Mouse (Mus musculus) MEL (cell line): Measurements from ENCODE around the gene Creb3l1. TPM values are rescaled to one million over a fixed set of nuclear protein-coding genes. Genes with fewer than 3 reads are reported as not detected.

Source experiments
- DNase-seq: peaks from one replicate; pipeline ENCODE4 v3.0.0; 2011; ENCODE audit warnings: low read depth, low spot score
- H3K27ac ChIP-seq: 2 replicates; pipeline ENCODE4 v1.5.1; 2012; ENCODE audit warnings: low read depth, mild to moderate bottlenecking, control low read depth, low read length, moderate library complexity; ENCODE audit not compliant: control insufficient read depth
- H3K27me3 ChIP-seq, 2 experiments: fragments of 150-350 bp in 1 of 2; sonication (generic) in 1 of 2; 2 replicates each; pipeline ENCODE4 v1.6.1; 2012; ENCODE audit warnings: low read length in 2 of 2, mild to moderate bottlenecking in 2 of 2, improper control_type of control experiment in 1 of 2, moderate library complexity in 1 of 2; ENCODE audit not compliant: insufficient read depth in 2 of 2, control insufficient read depth in 1 of 2
- H3K36me3 ChIP-seq, 2 experiments: 2 replicates each; pipeline ENCODE4 v1.6.1; 2012 to 2014; ENCODE audit warnings: low read length in 2 of 2, improper control_type of control experiment in 1 of 2, inconsistent platforms in 1 of 2, mild to moderate bottlenecking in 1 of 2; ENCODE audit not compliant: insufficient read depth in 2 of 2, control insufficient read depth in 1 of 2
- H3K4me1 ChIP-seq, 2 experiments: fragments of 150-350 bp in 1 of 2; sonication (generic) in 1 of 2; 2 replicates each; pipeline ENCODE4 v1.6.1; 2012; ENCODE audit warnings: low read length in 2 of 2, improper control_type of control experiment in 1 of 2, mild to moderate bottlenecking in 1 of 2; ENCODE audit not compliant: insufficient read depth in 2 of 2, control insufficient read depth in 1 of 2
- H3K4me3 ChIP-seq, 2 experiments: fragments of 150-350 bp in 1 of 2; sonication (generic) in 1 of 2; 2 replicates each; pipeline ENCODE4 v1.5.1; 2012; ENCODE audit warnings: low read depth in 2 of 2, low read length in 2 of 2, mild to moderate bottlenecking in 2 of 2, moderate library complexity in 2 of 2, control low read depth in 1 of 2, improper control_type of control experiment in 1 of 2; ENCODE audit not compliant: control insufficient read depth in 1 of 2, insufficient read depth in 1 of 2
- H3K79me2 ChIP-seq: 2 replicates; pipeline ENCODE4 v1.6.1; 2012; ENCODE audit warnings: mild to moderate bottlenecking, low read length, moderate library complexity; ENCODE audit not compliant: control insufficient read depth, poor library complexity, insufficient read depth
- H3K9ac ChIP-seq: 2 replicates; pipeline ENCODE4 v1.6.1; 2012; ENCODE audit warnings: low read depth, mild to moderate bottlenecking, control low read depth, low read length, moderate library complexity; ENCODE audit not compliant: control insufficient read depth, poor library complexity, severe bottlenecking
- H3K9me3 ChIP-seq: fragments of 150-350 bp; sonication (generic); replicated peaks from 2 replicates; pipeline ENCODE4 v1.6.1; 2012; ENCODE audit warnings: mild to moderate bottlenecking, low read length, improper control_type of control experiment, moderate library complexity; ENCODE audit not compliant: insufficient read depth
- BHLHE40 ChIP-seq: IDR thresholded peaks from 2 replicates; pipeline ENCODE4 v1.6.1; 2012; ENCODE audit warnings: low read depth, mild to moderate bottlenecking, inconsistent platforms, low read length, improper control_type of control experiment, borderline replicate concordance
- CHD1 ChIP-seq: IDR thresholded peaks from 2 replicates; pipeline ENCODE4 v1.6.1; 2012; ENCODE audit warnings: low read depth, mild to moderate bottlenecking, inconsistent platforms, low read length, improper control_type of control experiment
- CHD2 ChIP-seq: IDR thresholded peaks from 2 replicates; pipeline ENCODE4 v1.6.1; 2011; ENCODE audit warnings: low read length, improper control_type of control experiment
- CTCF ChIP-seq, 3 experiments: IDR thresholded peaks in 2 of 3; conservative IDR thresholded peaks in 1 of 3; 2 replicates each; pipeline ENCODE4 v1.5.1; 2011 to 2012; ENCODE audit warnings: low read length in 3 of 3, low read depth in 2 of 3, mild to moderate bottlenecking in 2 of 3, improper control_type of control experiment in 1 of 3, inconsistent platforms in 1 of 3, mixed read lengths in 1 of 3, moderate library complexity in 1 of 3; ENCODE audit not compliant: control insufficient read depth in 1 of 3, insufficient read depth in 1 of 3, poor library complexity in 1 of 3, severe bottlenecking in 1 of 3
- E2F4 ChIP-seq: IDR thresholded peaks from 2 replicates; pipeline ENCODE4 v1.6.1; 2011; ENCODE audit warnings: low read depth, low read length, improper control_type of control experiment, borderline replicate concordance
- ELF1 ChIP-seq: IDR thresholded peaks from 2 replicates; pipeline ENCODE4 v1.6.1; 2014; ENCODE audit warnings: low read depth, mild to moderate bottlenecking, inconsistent platforms, low read length, improper control_type of control experiment, moderate library complexity
- EP300 ChIP-seq, 2 experiments: IDR thresholded peaks; 2 replicates each; pipeline ENCODE4 v1.6.1; 2011; ENCODE audit warnings: improper control_type of control experiment in 2 of 2, low read length in 2 of 2, low read depth in 1 of 2, mild to moderate bottlenecking in 1 of 2
- ETS1 ChIP-seq: IDR thresholded peaks from 2 replicates; pipeline ENCODE4 v1.6.1; 2012; ENCODE audit warnings: low read depth, mild to moderate bottlenecking, inconsistent platforms, low read length, improper control_type of control experiment, moderate library complexity
- GABPA ChIP-seq: IDR thresholded peaks from 2 replicates; pipeline ENCODE4 v1.6.1; 2012; ENCODE audit warnings: low read depth, mild to moderate bottlenecking, inconsistent platforms, low read length, improper control_type of control experiment, moderate library complexity
- GATA1 ChIP-seq: IDR thresholded peaks from 2 replicates; pipeline ENCODE4 v1.6.1; 2011; ENCODE audit warnings: low read depth, low read length, improper control_type of control experiment
- HCFC1 ChIP-seq: IDR thresholded peaks from 2 replicates; pipeline ENCODE4 v1.6.1; 2012; ENCODE audit warnings: low read depth, mild to moderate bottlenecking, inconsistent platforms, low read length, improper control_type of control experiment, moderate library complexity
- KAT2A ChIP-seq: conservative IDR thresholded peaks from 2 replicates; pipeline ENCODE4 v1.6.1; 2012; ENCODE audit warnings: low read depth, low read length, improper control_type of control experiment, inconsistent platforms
- MAFK ChIP-seq: IDR thresholded peaks from 2 replicates; pipeline ENCODE4 v1.6.1; 2011; ENCODE audit warnings: low read depth, mild to moderate bottlenecking, low read length, improper control_type of control experiment, borderline replicate concordance
- MAX ChIP-seq: IDR thresholded peaks from 2 replicates; pipeline ENCODE4 v1.6.1; 2011; ENCODE audit warnings: low read length, improper control_type of control experiment
- MAZ ChIP-seq: IDR thresholded peaks from 2 replicates; pipeline ENCODE4 v1.6.1; 2012; ENCODE audit warnings: low read depth, mild to moderate bottlenecking, inconsistent platforms, low read length, improper control_type of control experiment
- MEF2A ChIP-seq: IDR thresholded peaks from 2 replicates; pipeline ENCODE4 v1.6.1; 2014; ENCODE audit warnings: low read depth, mild to moderate bottlenecking, inconsistent platforms, low read length, improper control_type of control experiment; ENCODE audit not compliant: poor library complexity, insufficient replicate concordance, severe bottlenecking; ENCODE audit errors: extremely low read depth
- MXI1 ChIP-seq: IDR thresholded peaks from 2 replicates; pipeline ENCODE4 v1.6.1; 2011; ENCODE audit warnings: mild to moderate bottlenecking, low read depth, low read length, improper control_type of control experiment
- MYC ChIP-seq: IDR thresholded peaks from 2 replicates; pipeline ENCODE4 v1.6.1; 2011; ENCODE audit warnings: low read depth, mild to moderate bottlenecking, low read length, improper control_type of control experiment, moderate library complexity
- NELFE ChIP-seq: IDR thresholded peaks from 2 replicates; pipeline ENCODE4 v1.6.1; 2011; ENCODE audit warnings: low read depth, low read length, improper control_type of control experiment
- NRF1 ChIP-seq: IDR thresholded peaks from 2 replicates; pipeline ENCODE4 v1.6.1; 2014; ENCODE audit warnings: low read depth, mild to moderate bottlenecking, inconsistent platforms, low read length, improper control_type of control experiment, moderate library complexity; ENCODE audit not compliant: poor library complexity, insufficient read depth, severe bottlenecking
- POLR2AphosphoS2 ChIP-seq: IDR thresholded peaks from 2 replicates; pipeline ENCODE4 v1.6.1; 2011; ENCODE audit warnings: low read length, improper control_type of control experiment
- RAD21 ChIP-seq: IDR thresholded peaks from 2 replicates; pipeline ENCODE4 v1.6.1; 2011; ENCODE audit warnings: mild to moderate bottlenecking, low read depth, low read length, improper control_type of control experiment
- RCOR1 ChIP-seq: IDR thresholded peaks from 2 replicates; pipeline ENCODE4 v1.6.1; 2012; ENCODE audit warnings: low read depth, mild to moderate bottlenecking, inconsistent platforms, low read length, improper control_type of control experiment
- SMC3 ChIP-seq: IDR thresholded peaks from 2 replicates; pipeline ENCODE4 v1.6.1; 2011; ENCODE audit warnings: low read depth, low read length, improper control_type of control experiment
- TAL1 ChIP-seq: IDR thresholded peaks from 2 replicates; pipeline ENCODE4 v1.6.1; 2012; ENCODE audit warnings: mild to moderate bottlenecking, inconsistent platforms, low read length, moderate library complexity, mixed read lengths
- TBP ChIP-seq: IDR thresholded peaks from 2 replicates; pipeline ENCODE4 v1.8.0; 2011; ENCODE audit warnings: low read depth, low read length, improper control_type of control experiment
- TCF12 ChIP-seq: IDR thresholded peaks from 2 replicates; pipeline ENCODE4 v1.6.1; 2014; ENCODE audit warnings: low read depth, mild to moderate bottlenecking, inconsistent platforms, low read length, improper control_type of control experiment, moderate library complexity
- UBTF ChIP-seq: IDR thresholded peaks from 2 replicates; pipeline ENCODE4 v1.6.1; 2012; ENCODE audit warnings: low read depth, mild to moderate bottlenecking, inconsistent platforms, low read length, improper control_type of control experiment, moderate library complexity, borderline replicate concordance; ENCODE audit not compliant: insufficient read depth
- USF1 ChIP-seq: IDR thresholded peaks from 2 replicates; pipeline ENCODE4 v1.6.1; 2014; ENCODE audit warnings: low read depth, mild to moderate bottlenecking, inconsistent platforms, low read length, improper control_type of control experiment, moderate library complexity
- USF2 ChIP-seq, 2 experiments: IDR thresholded peaks; 2 replicates each; pipeline ENCODE4 v1.6.1; 2011 to 2012; ENCODE audit warnings: improper control_type of control experiment in 2 of 2, low read length in 2 of 2, borderline replicate concordance in 1 of 2, inconsistent platforms in 1 of 2, low read depth in 1 of 2, mild to moderate bottlenecking in 1 of 2; ENCODE audit not compliant: insufficient read depth in 1 of 2
- ZC3H11A ChIP-seq: IDR thresholded peaks from 2 replicates; pipeline ENCODE4 v1.6.1; 2012; ENCODE audit warnings: low read depth, mild to moderate bottlenecking, inconsistent platforms, low read length, improper control_type of control experiment
- ZKSCAN1 ChIP-seq: IDR thresholded peaks from 2 replicates; pipeline ENCODE4 v1.6.1; 2012; ENCODE audit warnings: low read depth, mild to moderate bottlenecking, inconsistent platforms, low read length, improper control_type of control experiment, moderate library complexity
- ZMIZ1 ChIP-seq: IDR thresholded peaks from 2 replicates; pipeline ENCODE4 v1.6.1; 2012; ENCODE audit warnings: low read depth, mild to moderate bottlenecking, inconsistent platforms, low read length, improper control_type of control experiment, moderate library complexity
- ZNF384 ChIP-seq: IDR thresholded peaks from 2 replicates; pipeline ENCODE4 v1.6.1; 2012; ENCODE audit warnings: low read depth, mild to moderate bottlenecking, inconsistent platforms, low read length, improper control_type of control experiment
- polyA plus RNA-seq, 2 experiments: library from polyadenylated mRNA; stranded (reverse) in 1 of 2; unstranded in 1 of 2; fragments of >175 nt in 1 of 2; fragments of >200 nt in 1 of 2; gene quantifications; 2 replicates each; pipeline versions ENCODE4 v1.2.1 to v1.2.4; 2012; ENCODE audit warnings: low replicate concordance in 2 of 2, low read depth in 1 of 2; ENCODE audit not compliant: insufficient read length in 2 of 2, insufficient read depth in 1 of 2, missing spikeins in 1 of 2
- total RNA-seq: library from RNA; depleted of rRNA; stranded (reverse); fragments of 300-350 nt; gene quantifications from 2 replicates; pipeline ENCODE4 v1.2.3, GENCODE M21; 2012

Creb3l1 gene
- total and polyA plus RNA-seq, 3 experiments: 0.12 to 9.1 TPM; not detected in 1

DNA sequence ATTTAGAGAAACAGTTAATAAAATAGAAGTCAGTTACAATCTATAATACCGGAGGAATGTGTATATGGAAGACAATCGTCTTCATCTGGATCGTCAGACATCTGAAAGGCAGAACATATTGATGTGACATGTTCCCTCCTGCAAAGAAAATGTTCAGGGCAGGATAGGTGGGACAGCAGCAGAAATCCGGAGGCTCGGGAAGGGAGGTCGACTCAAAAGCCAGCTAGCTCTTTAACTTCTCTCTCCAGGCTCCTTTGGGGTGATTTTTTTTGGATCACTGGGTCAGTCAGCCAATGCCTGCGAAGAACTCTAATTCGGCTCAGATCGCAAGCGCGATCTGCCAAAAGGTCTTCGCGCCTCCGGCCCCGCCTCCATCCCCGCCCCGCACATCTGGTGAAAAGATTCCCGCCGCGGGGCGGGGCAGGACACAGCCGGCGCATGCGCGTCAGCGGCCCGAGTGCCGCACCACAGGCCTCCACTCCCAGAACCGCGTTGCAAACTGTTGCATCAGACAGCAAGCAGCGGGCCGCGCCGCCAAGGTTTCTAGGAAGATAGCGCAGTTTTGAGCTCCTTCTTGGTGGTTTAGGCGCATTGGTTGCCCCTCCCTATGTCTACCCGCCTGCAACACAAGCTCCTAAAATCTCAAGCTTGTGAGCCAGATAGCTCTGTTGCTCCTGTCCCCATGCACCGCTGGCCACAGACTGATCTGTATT lies 31.0 kb upstream of the Creb3l1 start:
- Histone ChIP-seq H3K79me2 (peaks cover 5% of the 10 kb centered on the region; the same call in 1 of the 2 replicates), H3K4me1 (peaks cover 3 to 23% of the 10 kb centered on the region in 2 experiments; a peak in 3 of 4 replicates), H3K36me3 (peaks cover 0 to 20% of the 10 kb centered on the region in 2 experiments; a peak in 2 of 4 replicates), H3K27me3 (no peaks in the 10 kb centered on the region; a peak in 1 of 4 replicates), H3K9ac (peak overlapping the region; percentile 95), H3K27ac (peak overlapping the region; percentile 100), H3K4me3 (peak overlapping the region; percentile 45 to 62), H3K9me3 (no peaks in the 10 kb centered on the region)
- peak; percentile 99 for DNase-seq
- TF ChIP-seq CHD1 (no peak), ELF1 (no peak), NRF1 (peak; percentile 98), ETS1 (peak; percentile 68), USF2 (IDR thresholded peaks at IDR 0.05; ENCODE audit: borderline replicate concordance in 1 of 2, insufficient read depth in 1 of 2, low read depth in 1 of 2, low read length in 2 of 2) (no peak), GABPA (no peak), SMC3 (peak; percentile 7; the same call in 1 of the 2 replicates), CHD2 (no peak), CTCF (IDR thresholded peaks at IDR 0.05 in 2 of 3, conservative IDR thresholded peaks at IDR 0.05 in 1 of 3; ENCODE audit: control insufficient read depth in 1 of 3, insufficient read depth in 1 of 3, low read depth in 2 of 3, low read length in 3 of 3, poor library complexity in 1 of 3, severe bottlenecking in 1 of 3) (no peak), ZNF384 (peak; percentile 65), MAZ (peak; percentile 92), USF1 (no peak), MYC (peak; percentile 90; the same call in 1 of the 2 replicates), ZKSCAN1 (no peak), ZMIZ1 (peak; percentile 40; the same call in 1 of the 2 replicates), MAX (peak; percentile 99), MXI1 (peak; percentile 30), TAL1 (peak; percentile 50), NELFE (peak; percentile 81), BHLHE40 (no peak), TCF12 (peak; percentile 56; the same call in 1 of the 2 replicates), GATA1 (0 out of 2 replicates have a peak, but pooled peaks have one; percentile 9), RAD21 (no peak), E2F4 (peak; percentile 96), RCOR1 (no peak; the same call in 1 of the 2 replicates), UBTF (0 out of 2 replicates have a peak, but pooled peaks have one; percentile 35), TBP (peak; percentile 78), EP300 (IDR thresholded peaks at IDR 0.05; ENCODE audit: low read depth in 1 of 2, low read length in 2 of 2) (peak in 1 of 2 experiments; percentile 84; a peak in 2 of 4 replicates), MEF2A (no peak), POLR2AphosphoS2 (peak; percentile 68; the same call in 1 of the 2 replicates), KAT2A (peak; percentile 37; the same call in 1 of the 2 replicates), MAFK (no peak), ZC3H11A (no peak), HCFC1 (peak; percentile 77)
